Mouse (Mus musculus): Measurements from ENCODE around the gene C1ra.

DNA sequence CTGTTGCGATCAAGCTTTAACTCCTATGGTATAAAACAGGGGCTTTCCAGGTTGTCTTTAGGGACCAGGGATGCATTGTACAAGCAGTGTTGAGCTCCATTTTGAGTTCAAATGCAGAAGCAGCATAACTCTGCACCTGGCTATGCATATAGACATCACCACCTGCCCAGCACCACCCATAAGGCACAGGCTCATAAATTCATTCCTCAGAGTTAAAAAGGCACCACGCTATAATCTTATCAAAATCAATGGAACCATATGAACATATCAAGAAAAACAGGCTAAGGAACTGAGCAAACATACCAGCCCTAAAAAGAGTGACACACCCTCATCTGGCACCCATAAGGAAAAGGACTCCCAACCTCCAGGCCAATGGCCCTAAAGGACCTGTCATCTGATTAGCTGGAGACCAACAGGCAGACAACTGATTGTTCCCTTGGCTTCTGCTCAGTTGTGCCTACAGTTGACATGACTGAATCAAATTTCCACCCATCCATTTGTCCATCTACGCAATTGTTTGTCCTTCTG lies 36.9 kb downstream of the C1ra start:
- no peak for TF ChIP-seq CTCF (conservative IDR thresholded peaks at IDR 0.05; ENCODE audit: low read length)
- TF ChIP-seq POU5F1 (IDR thresholded peaks at IDR 0.05; ENCODE audit: borderline replicate concordance, low read length), result no peak
- TF ChIP-seq NANOG (IDR thresholded peaks at IDR 0.05; ENCODE audit: borderline replicate concordance, low read length), result no peak
